Mouse (Mus musculus): ENCODE measurements around the gene Tacc2.

Gene Tacc2

DNA sequence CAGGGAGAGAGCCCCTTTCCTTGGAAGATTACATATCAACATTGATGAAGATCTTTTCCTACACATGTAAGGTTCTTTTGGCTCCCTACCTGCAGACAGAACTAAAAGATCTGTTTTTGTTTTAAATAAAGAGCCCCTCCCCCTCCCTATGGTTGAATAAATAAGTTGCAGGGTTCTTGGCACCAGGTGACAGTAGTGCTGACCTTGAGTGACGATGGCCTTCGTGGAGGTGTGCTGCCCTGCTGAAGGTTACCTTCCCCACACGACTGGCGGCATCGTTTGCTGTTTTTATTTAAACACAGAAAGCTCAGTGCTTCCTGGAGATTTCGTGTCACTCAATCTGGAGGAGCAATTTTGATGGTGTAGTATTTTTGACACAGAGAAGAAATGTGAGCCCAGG is 113.6 kb downstream of the Tacc2 start:
- DNase-seq (ENCODE audit: low read depth): no peak

DNA sequence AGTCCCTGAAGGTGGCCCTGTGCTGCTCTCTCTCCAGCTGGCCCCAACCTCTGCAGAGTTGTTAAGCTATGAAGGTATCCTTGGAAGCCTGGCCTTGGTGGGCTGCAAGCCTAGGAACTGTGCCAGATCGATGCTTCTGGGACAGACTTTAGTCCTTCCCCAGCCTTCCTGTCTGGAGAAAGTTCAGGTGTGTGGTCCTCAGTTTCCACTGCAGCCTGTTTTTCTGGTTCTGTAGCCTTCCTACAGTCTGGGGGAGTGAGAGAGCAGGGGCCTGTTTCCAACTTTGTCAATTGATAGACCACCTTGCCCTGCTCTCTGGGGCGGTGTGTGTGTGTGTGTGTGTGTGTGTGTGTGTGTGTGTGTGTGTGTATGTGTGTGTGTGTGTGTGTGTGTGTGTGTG is 114.7 kb downstream of the Tacc2 start:
- DNase-seq (ENCODE audit: low read depth): no peak

- peak; percentile 14 for DNase-seq (ENCODE audit: low read depth)
These were observed 115.2 kb downstream of the Tacc2 start for GRCm38 (mm10) chr7:130692392-130692942.

- peak; percentile 7 for DNase-seq (ENCODE audit: low read depth)
These were observed 115.9 kb downstream of the Tacc2 start for GRCm38 (mm10) chr7:130692943-130693799.

- DNase-seq (ENCODE audit: low read depth): no peak
These were observed 116.6 kb downstream of the Tacc2 start for GRCm38 (mm10) chr7:130693800-130694193.

- no peak for DNase-seq (ENCODE audit: low read depth)
These were observed 118.6 kb downstream of the Tacc2 start for GRCm38 (mm10) chr7:130695669-130696338.

GRCm38 (mm10) chr7:130696347-130697234 is 119.4 kb downstream of the Tacc2 start:
- no peak for DNase-seq (ENCODE audit: low read depth)

DNA sequence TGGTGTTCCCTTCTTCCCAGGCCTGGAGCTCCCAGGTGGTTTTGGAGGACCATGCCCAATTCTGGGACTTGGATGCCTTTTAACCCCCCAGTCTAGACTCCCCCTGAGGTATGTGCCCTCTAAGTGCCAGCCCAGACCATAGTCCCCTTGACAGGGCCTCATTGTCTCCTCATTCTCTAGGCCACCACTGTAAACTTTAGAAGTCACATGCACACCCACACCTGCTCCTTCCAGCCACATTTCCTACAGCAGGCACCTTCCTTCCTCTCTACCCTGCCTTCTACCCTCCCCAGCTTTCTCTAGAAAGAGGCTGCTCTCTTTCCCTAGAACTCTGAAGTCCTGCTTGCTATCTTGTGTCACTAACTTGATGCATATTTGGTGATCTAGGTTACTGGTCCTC is 121.2 kb downstream of the Tacc2 start:
- DNase-seq (ENCODE audit: low read depth): no peak

DNA sequence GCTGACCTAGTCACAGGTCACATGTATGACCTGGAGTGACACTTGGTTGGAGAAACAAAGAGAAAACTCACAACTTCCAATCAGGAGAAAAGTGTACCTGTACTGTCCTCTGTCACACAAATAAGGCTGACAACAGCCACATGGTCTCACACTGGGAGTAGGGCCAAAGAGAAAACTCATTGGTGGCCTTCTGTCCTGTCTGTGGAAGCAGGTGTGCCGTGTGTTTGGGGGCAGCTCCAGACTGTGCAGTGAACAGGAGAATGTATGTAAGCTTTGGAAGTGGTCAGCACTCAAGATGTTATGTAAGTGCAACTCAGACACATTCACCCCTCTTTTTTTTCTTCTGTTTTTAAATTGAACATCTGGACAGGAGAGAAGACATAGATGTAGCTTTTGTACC is 124.1 kb downstream of the Tacc2 start:
- DNase-seq (ENCODE audit: low read depth): no peak

GRCm38 (mm10) chr7:130705230-130705629 is 128.0 kb downstream of the Tacc2 start:
- no peak for DNase-seq (ENCODE audit: low read depth)

DNA sequence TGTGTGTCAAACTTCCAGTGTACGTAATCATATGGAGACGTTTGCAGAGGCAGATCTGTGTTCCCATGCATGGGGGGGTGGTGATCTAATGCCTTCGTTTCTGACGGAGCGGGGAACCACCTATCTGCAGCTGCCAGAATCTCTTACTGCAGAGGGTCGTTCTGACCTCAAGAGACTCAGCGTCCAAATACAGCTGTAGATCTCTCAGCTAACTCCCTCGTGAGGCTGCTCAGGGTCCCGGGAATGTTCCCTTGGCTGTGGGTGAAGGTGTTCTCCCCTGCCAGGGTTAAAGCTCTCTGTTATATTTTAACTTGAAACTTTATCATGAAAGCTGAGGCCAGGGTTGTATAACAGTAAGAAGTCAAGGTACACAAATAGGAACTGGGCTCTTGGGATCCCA is 131.7 kb downstream of the Tacc2 start:
- no peak for DNase-seq (ENCODE audit: low read depth)

DNA sequence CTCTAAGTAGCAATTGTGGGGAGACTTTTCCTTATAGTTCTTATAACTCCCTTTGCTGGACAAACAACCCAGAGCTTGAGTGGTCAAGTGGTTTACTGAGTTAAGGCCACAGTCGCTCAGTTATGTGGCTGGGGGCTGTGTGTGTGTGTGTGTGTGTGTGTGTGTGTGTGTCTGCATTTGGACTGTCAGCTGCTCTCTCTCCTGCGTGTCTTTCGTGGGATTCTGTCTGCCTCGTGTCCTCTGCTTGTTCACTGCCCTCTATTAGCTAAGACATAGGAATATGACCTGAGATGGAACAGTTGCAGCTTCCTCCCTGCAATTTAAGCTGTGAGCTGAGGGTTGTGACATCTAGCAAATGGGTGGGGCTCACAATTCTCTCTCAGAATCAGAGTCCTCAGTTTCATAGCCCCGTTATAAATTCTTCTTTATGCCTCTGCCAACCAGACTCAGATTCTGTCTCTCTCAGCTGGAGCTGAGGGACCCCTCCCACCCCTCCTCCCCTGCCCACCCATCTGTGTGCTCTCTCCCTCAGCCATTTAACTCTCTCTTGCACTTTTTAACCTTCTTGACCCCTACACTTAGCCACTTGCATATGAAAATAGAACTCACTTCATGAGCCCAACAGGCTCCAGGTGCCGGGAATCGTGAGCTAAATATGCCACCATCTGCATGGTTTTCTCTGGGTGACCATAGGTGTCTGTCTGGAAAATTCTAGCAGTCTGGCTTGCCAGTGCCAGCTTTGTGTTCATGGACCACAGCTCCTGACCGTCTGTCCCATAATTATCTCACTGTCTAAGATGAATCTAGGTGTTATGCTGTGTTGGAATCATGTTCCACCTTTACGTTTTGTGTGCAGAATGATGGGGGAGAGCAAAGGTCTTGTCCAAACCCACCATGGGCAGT is 132.4 kb downstream of the Tacc2 start:
- no peak for DNase-seq (ENCODE audit: low read depth)

- DNase-seq (ENCODE audit: low read depth): no peak
These were observed 134.6 kb downstream of the Tacc2 start for GRCm38 (mm10) chr7:130711851-130712250.

- DNase-seq (ENCODE audit: low read depth): no peak
These were observed 136.1 kb downstream of the Tacc2 start for GRCm38 (mm10) chr7:130713319-130713718.

DNA sequence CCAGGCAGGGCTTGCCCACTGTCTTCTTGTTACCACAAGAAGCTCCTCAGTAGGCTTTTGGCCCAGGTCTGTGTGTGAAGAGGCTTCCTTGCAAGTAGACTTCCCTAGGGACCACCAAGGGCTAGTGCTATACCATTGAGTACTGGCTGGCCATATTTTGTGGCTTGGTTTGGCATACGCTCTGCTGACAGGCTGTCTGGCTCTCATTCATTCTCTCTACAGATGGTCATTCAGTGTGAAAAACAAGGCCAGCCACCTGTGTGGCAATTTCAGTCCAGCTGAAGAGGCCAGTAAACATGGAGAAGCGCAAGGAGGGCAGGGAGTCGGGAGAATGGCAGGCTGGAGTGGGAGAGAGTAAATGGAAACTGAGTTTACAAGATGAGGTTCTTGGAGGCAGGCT is 138.2 kb downstream of the Tacc2 start:
- no peak for DNase-seq (ENCODE audit: low read depth)

DNA sequence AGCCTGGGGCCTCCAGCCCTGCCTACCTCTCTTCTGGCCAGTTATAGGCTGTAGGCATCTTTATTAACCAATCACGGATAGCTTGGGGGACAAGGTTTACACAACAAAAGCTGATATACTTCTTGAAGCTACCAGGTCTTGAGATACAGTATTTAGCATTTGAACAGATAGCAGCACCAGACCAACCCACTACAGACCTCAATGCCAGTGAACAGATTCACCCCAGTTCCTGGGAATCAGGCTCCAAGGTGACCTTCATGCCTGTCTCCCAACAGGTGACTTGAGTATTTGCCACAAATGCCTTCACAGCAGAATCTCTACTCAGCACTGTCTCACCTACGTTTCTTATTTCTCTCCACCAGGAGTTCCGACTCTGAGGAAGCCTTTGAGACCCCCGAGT is 139.1 kb downstream of the Tacc2 start:
- DNase-seq (ENCODE audit: low read depth): no peak

- no peak for DNase-seq (ENCODE audit: low read depth)
These were observed 139.8 kb downstream of the Tacc2 start for GRCm38 (mm10) chr7:130716989-130717388.

DNA sequence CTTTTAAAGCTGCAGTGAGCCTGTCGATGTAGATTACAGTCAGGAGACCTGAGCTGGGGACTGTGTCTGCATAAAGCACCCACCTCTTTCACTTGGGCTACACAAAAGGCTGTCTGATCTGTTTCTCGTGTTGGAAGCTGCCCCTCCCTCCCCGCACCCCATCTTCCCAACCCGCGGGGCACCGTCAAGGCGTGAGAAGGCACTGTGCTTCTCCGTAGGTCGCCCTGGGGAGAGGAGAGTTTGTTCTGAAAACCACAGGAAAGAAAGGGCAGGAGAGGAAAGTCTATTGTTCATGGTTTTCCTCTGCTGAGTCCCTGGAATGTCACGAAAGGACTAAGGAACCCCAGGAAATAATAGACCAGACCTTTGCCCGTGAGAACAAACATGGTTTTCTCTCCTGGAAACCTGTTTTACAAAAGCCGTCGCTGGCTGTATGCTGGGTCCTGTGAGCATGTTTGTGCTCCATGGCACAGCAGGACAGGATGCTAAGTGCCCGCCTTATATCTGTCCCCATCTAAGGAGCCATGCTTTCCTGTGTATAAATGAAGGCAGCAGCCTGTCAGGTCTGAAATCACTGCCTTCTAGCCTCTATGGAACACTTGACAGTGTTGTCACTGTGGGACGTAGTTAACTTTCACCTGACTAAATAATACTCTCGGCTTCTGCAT is 142.8 kb downstream of the Tacc2 start:
- no peak for DNase-seq (ENCODE audit: low read depth)

DNA sequence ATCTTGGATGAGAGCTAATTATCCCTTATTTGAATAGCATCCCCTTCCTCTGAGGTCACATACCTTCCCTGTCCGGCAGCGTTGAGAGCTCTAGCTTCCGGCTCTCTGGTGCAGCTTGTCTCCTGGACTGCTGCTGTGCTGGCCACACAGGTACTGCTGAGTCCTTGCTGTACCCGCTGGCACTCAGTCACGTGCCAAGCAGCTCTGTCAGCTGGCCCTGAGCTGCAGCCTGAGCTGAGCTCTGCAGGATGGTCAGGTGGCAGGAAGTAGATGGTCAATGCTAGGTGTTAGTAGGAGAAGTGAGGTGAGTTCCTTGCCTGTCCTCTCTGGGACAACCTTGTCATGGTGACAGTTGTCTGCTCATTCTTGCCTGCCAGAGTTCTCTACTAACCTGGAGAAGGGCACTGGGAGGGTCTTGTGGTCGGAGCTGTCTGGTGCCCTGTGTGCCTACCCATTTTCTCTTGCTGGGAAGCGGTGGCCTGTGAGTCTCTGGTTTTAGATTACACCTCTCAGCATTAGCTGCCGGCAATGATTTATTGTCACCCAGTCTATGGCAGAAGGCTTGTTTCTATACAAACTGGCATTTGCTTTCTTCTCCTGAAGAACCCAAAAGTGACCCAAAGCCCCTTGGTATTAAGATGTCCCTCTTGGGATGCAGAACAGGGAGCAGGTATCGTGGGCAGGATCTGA is 143.6 kb downstream of the Tacc2 start:
- no peak for DNase-seq (ENCODE audit: low read depth)

DNA sequence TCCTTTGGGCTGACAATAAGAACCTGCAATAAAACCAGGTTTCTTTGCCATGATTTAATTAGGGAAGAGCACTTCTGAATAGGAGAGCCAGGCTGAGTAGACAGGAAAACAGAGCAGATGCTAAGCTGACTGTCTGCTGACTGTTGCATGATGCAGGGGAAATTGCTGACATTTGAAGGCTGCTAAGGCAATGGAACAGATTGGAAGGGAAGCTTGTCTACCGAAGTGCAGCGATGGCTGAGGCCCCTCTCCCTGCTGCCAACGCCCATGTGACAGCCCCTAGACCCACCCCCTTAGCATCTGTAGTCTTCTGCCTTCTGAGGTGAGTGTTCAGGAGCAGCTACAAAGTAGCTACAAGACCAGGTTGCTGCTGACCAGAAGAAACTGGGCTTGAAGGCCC is 148.9 kb downstream of the Tacc2 start:
- no peak for DNase-seq (ENCODE audit: low read depth)

All from induced T-regulatory cell, adult 2 months (primary cell).